Mouse (Mus musculus) 416B (cell line): Measurements from ENCODE around the gene Zswim3.

ENCODE experiments used
- DNase-seq: peaks from one replicate; pipeline ENCODE4 v3.0.0; 2011; ENCODE audit warnings: low read depth

Gene Zswim3

DNA sequence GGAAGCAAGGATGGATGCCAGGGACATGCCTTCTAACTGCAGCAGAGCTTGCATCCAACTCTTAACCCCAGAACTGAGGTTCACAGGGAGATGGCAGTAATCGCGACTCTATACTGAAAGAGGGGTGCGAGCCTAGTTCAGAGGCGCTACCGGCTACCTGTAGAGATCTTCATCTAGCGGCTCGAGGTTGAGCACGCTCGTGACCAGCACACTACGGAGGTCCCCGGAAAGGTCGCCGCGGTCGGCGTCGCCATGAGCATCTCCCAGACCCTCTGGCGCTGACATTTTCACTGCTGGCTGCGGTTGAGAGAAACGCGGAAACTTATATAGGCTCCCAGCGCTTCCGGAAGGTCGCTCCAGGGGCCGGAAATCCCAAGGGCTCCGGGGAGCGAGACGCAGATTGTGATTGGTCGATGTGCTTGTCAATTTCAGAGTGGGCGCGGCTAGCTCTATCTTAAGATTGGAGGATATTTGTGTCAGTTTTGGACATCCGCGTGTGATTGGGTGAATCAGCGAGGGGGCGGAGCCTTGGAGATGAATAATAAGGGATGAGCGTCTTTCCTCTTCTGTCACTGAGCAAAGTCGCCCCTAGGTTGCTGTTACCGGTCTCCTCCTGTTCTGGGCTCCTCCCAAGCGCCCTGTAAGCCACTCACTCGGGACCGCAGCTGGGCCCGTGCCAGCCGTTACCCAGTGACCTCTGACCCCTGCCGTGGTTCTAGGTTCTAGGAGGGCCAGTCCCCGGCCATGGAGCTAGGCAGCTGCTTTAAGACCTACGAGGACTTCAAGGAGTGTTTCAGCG lies at the start of gene Zswim3, which contains the start of gene Acot8:
Zswim3 (plus strand) TSS at position 566 of the 799 bp plus-strand sequence.
Acot8 (minus strand) TSS at position 350 of the 799 bp plus-strand sequence.
- DNase-seq, result peak; percentile 100

DNA sequence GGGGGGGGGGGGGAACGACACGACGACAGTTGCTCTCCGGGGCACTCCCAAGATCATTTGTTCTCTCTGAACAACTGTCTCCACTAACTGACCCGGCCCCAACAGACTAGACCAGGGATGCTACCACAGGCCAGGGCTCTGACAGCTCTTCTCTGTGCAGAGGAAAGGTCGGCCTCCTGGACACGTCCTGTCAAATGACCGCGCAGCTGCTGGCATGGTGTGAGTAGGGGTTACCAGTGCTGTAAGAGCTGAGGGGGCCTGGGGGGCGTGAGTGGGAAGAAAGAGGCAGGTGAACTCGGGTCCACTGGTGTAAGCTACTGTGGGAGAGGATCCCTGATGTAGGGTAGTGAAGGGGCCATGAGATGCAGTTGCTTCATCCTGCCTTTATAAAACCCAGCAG lies 47.1 kb upstream of the Zswim3 start:
- no peak for DNase-seq

DNA sequence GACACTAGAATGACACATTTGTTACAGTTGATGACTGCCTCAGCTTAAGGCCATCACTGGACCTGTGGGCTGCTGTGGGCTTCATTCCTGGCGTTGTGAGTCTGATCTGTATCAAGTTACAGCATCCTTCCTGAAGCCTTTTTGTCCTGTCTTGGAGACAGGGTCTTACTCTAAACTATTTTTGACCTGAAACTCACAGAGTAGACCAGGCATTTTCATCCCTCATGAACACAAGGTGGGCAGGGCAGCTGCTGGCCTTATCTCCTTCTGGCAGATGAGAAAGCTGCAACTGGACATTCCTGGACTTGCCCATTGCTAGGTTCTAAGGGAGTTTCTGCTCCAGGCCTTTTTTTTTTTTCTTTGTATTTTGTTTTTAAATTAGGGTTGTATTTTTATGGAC lies 46.2 kb upstream of the Zswim3 start:
- DNase-seq, result no peak

DNA sequence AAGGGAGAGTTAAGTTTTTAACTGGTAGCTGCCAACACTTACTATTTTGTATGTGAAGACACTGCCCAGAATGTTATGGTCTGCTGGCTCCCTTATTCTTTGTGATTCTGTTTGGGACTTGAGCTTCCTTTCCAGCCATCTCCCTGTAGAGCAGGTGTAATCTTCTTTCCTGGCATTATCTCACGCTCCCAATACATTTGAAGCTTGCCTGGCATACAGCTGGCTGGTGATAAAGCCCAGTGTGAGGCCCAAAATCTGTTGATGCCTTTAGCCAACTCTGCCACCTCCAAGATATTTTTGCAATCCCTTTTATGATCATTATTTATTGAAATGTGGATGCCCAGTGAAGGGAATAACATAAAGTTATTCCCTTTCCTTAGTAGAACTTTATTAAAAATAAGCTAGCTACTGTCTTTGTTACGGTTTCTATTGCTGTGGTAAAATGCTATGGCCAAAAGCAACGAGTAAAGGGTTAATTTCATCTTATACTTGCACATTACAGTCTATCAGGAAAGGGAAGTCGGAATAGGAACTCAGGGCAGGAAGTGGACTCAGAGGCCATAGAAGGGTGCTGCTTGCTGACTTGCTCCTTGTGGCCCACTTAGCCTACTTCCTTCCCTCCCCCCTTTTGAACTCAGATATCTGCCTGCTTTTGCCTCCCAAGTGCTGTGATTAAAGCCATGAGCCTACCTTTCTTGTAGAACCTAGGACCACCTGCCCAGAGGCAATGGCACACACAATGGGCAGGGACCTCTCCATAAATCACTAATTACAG lies 44.7 kb upstream of the Zswim3 start:
- DNase-seq, result peak; percentile 54

DNA sequence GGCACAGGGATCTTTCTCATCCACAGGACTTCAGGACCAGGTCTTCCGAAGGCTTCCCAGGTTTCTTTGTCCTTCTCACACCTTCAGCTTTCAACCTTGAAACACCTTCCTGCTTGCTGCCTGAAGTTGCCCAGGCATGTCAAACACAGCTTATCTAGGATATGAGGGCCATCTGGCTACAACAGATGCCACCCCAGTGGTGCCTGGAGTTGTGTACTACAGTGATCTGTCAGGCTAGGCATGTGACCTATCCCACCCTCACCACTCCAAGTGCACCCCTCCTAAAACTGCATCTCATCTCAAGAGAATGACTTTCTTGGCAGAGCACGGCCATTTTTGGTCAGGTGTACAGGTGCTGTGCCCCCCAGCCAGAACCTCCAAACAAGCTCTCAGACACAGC lies 43.4 kb upstream of the Zswim3 start:
- no peak for DNase-seq

DNA sequence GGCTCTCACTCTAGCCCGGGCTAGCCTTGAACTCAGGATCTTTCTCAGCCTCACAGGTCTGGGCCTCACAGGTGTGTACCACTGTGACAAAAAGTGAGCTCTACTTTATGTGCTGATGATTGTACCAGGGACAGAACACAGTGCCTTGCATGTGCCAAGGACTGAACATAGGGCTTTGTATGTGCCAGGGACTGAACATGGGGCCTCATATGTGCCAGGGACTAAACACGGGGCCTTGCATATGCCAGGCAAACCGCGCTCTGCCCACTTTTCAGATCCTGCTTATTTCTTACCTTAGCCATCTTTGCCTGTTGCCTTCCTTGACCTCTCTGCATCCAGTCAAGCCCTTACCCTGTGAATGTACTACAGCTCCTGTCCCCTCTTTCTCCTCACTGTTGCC lies 42.9 kb upstream of the Zswim3 start:
- no peak for DNase-seq

DNA sequence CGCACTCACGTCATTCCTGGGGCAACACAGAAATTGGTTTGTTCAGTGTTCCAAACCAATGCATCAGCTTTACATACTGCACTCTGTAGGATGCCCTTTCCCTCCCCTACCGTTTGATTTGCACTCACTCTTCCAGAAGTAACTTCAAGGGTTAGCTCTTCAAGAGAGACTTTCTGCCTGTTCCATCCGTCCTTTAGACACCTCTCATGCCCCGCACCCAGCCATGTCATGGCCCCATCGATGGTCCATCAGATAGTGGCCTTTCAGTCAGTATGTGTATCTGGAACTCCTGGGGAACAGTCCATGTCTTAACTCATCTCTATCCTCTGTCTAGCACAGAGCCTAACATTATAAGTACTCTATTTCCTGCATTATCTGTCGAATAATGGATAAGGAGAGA lies 42.3 kb upstream of the Zswim3 start:
- DNase-seq, result no peak

DNA sequence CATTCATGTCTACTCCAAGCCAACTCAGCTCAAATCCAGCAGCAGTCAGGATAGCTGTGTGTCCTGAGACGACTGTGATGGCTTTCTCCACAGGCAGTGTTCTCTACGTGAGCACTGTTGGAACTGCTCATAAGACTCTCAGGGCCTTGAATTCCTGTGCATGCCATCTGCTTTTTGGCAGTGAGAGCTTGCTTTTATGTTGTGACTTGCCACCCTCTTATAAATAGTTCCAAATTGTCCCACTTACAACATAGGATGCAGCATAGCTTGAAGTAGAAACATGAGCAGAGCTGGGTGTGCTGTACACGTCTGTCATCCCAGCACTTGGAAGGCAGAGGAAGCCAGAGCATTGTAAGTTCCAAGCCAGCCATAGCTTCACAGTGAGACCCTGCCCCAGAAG lies 39.1 kb upstream of the Zswim3 start:
- no peak for DNase-seq

DNA sequence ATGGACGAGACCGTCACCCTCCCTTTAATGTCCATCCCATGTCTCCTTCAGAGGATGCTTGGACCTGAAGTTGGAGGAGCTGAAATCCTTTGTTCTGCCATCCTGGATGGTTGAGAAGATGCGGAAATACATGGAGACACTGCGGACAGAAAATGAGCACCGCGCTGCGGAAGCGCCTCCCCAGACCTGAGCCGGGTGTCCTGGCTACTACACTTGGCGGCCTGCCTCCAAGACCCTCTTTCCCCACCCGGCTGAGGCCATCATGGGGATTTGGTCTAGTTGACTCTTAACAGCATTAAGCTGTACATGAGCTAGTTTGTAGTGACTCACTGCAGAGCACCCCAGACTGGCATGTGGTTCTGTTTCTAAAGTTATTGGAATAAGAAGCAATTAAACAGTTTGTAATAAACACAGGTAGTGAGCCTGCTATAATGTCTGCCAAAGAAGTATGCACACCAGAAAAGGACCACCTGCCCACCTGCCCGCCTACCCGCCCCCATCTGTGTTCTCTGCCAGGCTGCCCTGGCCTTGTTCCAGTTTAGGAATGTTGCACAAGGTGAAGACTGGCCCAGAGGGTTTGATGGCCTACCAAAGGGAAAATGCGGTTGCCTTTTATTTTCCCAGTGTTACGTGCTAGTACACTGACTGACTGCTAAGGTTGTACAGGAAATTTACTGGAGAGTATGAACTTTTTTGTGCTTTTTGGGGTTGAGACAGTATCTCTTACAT lies 36.9 kb upstream of the Zswim3 start:
- no peak for DNase-seq

DNA sequence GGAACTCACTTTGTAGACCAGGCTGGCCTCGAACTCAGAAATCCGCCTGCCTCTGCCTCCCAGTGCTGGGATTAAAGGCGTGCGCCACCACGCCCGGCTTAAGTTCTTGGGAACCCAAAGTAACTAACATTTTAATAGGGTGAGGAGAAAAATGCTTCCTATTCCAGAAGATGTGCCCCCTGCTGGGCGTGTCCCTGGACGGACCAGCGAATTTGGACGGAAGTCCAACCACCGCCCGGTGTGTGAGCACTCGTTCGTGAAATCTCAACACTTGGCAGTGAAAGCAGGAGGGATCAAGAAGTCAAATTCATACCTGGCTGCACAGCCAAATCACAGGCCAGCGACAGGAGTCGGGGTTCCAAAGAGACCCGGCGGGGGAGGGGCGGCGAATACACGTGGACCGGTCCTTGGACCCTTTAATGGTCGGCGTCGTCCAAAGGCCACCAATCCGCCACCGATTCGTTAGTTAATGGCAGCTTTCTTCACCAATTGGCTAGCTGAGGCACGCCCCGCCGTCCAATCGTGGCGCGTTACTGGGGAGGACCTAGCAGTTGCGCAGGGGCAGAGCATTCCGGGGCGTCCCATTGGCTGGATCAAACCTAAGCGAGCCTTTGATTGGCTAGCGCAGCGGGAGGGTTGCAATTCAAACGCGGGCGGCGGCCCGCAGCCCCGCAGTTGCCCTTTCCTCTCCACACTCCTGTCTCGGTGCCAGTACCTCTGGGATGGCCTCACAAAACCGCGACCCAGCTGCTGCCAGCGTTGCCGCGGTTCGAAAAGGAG lies 35.5 kb upstream of the Zswim3 start, which contains the start of gene Ube2c:
Ube2c (plus strand) TSS at position 641 of the 780 bp plus-strand sequence.
- peak; percentile 99 for DNase-seq

DNA sequence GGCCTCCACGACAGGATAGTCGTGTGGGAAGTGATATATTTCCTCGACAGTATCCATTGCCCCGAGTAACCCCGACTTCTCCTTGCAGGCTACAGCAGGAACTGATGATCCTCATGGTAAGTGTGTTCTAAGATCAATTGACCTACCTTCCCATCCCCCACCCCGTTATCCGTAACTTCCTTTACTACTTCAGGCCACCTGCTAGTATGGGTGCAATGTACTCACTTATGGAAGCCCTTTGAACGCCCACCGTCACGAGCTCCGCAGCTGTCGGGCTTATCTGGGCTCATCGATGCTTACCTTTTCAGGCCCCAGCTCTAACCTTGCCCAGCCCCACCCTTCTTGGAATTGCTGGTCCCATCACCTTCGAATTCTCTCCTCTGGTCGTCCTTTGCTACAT lies 34.6 kb upstream of the Zswim3 start:
- peak; percentile 41 for DNase-seq

DNA sequence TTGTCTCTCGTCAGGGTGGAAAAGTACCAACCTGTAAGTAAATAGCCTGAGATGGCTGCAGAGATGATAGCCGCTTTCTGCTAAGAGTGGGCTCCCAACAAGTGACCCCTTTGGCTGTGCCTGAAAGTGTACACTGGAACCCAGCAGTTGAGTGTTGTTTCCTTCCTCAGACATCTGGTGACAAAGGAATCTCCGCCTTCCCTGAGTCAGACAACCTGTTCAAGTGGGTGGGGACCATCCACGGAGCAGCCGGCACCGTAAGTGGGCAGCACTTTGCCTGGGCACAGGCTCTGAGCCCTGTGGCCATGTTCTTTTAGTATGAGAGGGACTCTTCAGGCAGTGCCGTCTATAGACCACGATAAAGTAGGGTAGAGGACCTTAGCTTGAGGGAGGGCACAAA lies 33.8 kb upstream of the Zswim3 start:
- DNase-seq, result peak; percentile 54

DNA sequence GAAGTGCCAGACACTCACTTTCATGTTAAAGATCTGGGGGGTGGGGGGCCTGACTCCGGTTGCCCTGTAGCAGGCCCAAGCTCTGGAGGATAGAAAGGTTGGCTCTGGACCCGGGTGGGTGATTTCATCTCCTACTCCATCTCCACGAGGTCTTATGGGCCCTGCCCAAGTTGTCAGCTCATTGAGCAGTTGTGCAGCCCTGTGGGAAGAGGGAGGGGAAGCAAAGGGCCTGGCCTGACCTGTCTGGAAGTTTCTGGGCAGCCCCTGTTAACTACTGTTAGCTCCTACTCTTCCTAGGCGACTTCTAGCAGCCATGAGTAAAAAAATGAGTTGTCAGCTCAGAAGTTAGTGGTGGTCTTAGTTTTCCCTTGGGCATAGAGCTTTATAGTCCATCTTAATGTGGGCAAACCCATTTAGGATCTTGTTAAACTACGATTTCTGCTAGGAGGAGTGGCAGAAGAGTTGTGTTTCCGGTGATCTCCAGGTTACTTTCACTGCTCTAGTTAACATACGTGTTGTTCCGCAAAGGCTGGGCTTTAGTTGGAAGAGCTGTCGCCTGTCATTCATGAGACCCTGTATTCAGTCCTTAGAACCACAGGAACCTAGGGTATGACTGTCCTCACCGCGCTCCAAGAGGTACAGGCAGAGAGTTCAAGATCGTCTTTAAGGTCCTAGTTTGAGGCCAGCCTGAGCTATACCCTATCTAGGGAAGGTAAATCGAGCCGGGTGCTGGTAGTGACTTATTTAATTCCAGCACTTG lies 31.5 kb upstream of the Zswim3 start:
- no peak for DNase-seq

DNA sequence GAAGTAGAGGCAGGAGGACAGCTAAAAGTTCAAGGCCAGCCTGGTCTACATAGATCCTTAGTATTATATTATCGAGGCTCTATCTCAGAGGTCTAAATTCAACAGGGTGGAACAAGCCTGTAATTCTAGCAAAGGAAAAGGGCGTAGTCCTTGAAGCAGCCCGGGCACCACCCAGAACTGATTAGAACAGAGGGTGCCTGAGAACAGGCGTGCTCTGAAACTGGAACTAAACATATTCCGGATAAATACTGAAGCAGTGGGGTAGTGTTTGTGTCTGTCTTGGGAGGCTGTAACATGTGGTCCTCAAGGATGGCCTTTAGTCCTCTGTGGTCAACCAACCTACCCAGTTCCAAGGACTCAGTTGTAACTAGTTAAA lies 30.9 kb upstream of the Zswim3 start:
- DNase-seq, result no peak

DNA sequence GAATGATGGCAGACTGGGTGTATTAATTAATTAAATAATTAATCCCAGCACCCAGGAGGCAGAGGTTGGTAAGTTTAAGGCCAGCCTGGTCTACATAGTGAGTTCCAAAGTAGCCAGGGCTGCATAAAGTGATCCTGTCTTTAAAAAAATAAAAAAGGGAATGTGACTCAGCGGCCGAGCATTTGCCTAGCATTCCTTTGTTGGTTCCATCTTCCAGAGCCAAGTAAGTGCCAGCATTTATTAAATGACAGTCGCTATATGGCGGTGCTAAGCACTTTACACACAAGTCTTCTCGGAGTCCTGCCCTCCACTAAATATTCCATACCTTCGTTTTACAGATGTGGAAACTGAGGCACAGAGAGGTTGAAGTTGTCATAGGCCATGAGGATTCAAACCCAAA lies 28.8 kb upstream of the Zswim3 start:
- DNase-seq, result no peak

DNA sequence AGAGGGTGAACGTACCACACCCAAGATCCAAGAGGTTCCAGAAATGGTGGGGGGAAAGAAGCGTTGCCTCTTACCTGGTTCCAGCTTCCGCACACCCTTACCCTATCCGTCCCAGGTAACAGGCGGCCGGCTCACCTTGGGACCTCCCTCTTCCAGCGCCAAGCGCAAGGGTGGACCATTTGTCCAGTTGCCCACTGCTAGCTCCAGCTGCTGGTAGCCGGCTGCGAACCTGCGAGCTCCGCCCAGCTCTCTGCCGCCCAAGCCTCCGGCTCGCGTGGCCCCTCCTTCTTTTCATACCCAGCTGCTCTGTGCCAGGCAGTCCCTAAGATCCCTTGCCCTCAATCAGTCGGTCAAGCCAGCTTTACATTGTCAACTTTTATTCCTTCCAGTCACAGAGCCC lies 28.1 kb upstream of the Zswim3 start:
- no peak for DNase-seq

DNA sequence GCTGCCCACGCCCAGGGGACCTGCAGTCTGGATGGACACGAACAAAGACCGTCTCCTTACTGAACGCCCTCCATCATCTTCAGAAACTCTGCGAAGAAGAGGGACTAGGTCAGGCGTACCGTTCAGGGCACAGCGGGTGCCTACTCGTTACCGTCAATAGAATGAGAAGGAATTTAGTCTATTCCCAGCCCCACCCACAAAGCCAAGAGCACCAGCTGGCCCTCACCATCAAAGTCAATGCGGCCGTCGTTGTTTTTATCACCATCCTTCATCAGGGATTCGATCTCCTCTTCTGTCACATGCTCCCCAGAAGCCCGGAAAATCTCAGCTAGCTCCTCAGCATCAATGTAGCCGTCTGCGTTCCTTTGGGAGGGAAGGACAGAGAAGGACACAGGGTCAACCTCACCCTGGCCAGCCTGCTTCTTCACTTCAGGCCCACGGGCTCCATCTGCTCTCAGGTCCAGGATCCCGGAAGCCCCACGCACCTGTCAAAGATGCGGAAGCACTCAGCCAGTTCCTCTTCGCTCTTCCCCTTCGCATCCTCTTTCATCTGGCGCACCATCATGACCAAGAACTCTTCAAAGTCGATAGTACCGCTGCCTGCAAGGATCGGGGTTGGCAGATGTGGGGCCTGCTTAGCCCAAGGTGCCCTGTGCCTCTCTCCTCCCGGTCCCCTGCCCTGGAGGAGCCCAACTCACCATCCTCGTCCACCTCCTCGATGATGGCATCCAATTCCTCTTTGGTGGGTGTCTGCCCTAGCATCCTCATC lies 27.5 kb upstream of the Zswim3 start:
- no peak for DNase-seq

DNA sequence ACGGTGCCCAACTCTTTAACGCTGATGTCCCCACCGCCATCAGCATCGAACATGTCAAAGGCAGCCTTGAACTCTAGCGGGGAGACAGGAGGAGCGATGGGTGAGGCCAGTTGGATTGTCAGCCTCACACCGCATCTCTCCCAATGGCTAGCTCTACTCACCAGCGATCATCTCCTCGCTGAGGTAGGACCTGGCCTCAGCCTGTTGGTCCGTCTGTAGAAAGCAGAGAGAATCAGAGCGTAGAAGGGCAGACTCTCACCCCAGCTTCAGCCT lies 26.9 kb upstream of the Zswim3 start:
- no peak for DNase-seq

DNA sequence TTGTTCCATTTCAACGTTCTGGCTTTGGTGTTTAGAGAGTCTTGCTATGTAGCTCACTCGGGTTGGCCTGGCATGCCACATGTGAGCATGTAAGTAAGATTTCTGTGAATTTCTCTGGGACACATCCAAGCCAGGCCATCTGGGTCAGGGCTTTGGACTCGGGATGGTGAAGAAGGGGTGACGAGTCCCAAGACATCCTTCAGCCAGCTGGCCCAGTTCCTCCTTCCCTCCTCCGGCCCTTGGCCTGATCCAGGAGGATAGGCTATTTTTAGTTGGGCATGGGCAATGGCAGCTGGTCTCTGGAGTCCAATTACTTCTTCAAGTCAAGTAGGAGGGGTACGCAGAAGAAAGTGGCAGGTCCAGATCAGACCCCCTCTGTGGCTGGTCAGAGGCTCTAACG lies 26.1 kb upstream of the Zswim3 start:
- DNase-seq, result no peak

DNA sequence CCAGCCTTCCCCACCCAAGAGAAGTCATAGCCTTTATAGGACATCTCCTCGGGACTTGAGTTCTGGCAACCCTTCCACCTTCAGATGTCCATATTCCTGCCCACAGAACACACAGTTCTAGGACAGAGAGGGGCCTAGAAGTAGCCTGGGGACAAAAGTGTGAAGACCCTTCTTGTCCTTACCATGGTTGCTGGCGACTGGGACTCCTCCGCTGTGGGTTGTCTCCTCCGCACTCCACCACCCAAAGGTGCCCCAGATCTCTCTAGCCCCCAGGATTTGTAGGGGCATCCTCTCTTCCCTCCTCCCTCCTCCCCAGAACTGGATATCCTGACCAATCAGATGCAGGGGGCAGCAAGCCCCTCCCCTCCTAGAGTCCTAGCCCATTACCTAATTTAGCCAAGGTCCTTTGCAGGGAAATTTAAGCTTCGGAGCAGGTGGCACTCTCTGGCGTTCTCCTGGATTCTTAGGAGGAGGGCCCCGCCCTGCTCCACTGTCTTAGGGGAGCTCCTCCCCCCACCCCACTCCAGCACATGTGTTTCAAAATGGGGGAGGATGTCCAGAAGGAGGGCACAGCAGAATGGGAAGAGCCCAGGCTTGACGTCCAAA lies 25.3 kb upstream of the Zswim3 start, which contains the start of gene Tnnc2:
Tnnc2 (minus strand) TSS at position 487 of the 606 bp plus-strand sequence.
- no peak for DNase-seq
